Mouse (Mus musculus): Measurements from ENCODE around the gene Lonrf2. TPM values are rescaled to one million over a fixed set of nuclear protein-coding genes. Genes with fewer than 3 reads are reported as not detected.

Lonrf2 gene
- polyA plus RNA-seq, 1 experiment from 2014 or later = 5.2 TPM

DNA sequence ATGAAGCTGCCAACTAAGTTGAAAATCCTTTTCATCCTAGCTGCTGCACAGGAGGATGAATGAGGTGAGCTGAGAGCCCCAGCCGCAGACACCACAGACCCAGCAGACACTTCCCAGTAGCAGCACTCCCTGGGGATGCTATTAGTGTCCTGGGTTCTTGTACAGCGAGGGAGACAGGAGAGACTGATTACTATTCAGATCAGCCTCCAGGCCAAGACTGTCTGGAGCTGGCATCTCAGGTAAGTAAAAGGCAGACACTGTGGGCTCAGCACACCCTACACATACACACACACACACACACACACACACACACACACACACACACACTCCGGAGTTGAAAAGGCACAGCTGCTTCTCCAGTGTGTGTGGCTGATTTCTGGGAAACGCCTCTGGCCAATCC is 70.3 kb downstream of the Lonrf2 start:
- peak; percentile 41 for ATAC-seq (ENCODE audit: low FRiP score, low read depth)
- peaks cover 22% of the 10 kb centered on the region for H3K4me1 ChIP-seq
- no peak overlapping the region for H3K4me2 ChIP-seq (replicated peaks)
- peak overlapping the region; percentile 70; the same call in 1 of the 2 replicates for H3K27ac ChIP-seq (replicated peaks)
- whole genome bisulfite sequencing = 46% methylated on average over 4 of the region's 4 CpGs
- H3K9ac ChIP-seq (replicated peaks) = no peak overlapping the region
- no peaks in the 10 kb centered on the region for H3K9me3 ChIP-seq
- peaks cover 5% of the 10 kb centered on the region for H3K27me3 ChIP-seq
- no peaks in the 10 kb centered on the region for H3K36me3 ChIP-seq
- no peak overlapping the region for H3K4me3 ChIP-seq

DNA sequence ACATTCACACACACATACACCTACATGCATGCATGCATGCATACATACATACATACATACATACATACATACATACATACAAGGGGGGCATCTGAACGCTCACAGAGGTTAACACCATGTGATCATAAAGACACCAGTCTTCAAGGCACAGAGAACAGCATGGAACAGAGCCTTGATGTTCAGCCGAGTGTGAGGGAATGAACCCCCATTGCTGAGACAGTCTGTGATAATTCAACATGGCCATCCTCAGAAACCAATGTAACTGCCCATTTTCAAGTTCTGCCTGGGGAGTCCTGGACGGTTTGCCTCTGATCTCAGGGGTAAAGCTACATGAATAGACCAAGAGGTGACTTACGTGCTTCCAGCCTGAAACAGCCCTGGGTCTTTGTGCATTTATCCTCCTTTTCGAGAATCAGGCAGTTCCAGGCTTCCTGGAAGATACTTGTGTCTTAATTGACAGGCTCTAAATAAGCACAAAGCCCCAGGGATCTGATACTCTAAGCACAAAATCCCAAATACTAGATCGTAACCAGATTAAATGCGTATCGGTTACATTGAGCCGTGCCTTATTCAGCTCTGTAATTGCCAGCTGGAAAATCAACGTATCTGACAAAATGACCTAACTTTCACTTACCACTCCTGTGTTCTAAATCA is 72.4 kb downstream of the Lonrf2 start:
- H3K9ac ChIP-seq (replicated peaks) = no peak overlapping the region
- H3K36me3 ChIP-seq = no peaks in the 10 kb centered on the region
- 0 out of 2 replicates have a peak overlapping the region, but pooled peaks have one; percentile 15 for H3K27ac ChIP-seq (replicated peaks)
- H3K27me3 ChIP-seq = peaks cover 5% of the 10 kb centered on the region
- H3K4me3 ChIP-seq = no peak overlapping the region
- no peak overlapping the region for H3K4me2 ChIP-seq (replicated peaks)
- no peaks in the 10 kb centered on the region for H3K9me3 ChIP-seq
- no peak for ATAC-seq (ENCODE audit: low FRiP score, low read depth)
- WGBS = 45% methylated on average over 10 of the region's 10 CpGs
- H3K4me1 ChIP-seq = peaks cover 22% of the 10 kb centered on the region

DNA sequence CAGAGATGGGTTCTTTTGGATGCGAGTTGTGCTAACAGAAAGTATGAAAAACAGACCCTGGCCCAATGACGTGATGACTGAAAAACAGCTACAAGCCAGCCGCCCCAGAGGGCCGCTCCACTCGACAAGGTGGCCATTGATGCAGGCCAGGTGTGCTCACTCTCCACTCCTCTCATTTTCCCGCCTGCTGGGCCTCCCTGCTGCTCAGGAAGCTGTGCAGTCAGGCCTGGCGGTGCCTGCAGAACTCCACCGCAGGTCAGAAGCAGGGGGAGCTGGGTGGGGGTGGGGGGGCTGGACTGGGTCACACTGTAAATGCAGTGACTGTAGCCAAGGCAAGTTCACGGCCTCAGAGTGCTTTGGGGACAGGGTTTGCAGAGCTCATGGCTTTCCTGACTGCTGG is 76.1 kb downstream of the Lonrf2 start:
- Histone ChIP-seq H3K4me1 (peaks cover 6% of the 10 kb centered on the region), H3K36me3 (no peaks in the 10 kb centered on the region), H3K4me3 (no peak overlapping the region), H3K4me2 (replicated peaks) (no peak overlapping the region), H3K27ac (replicated peaks) (no peak overlapping the region), H3K9ac (replicated peaks) (no peak overlapping the region), H3K9me3 (no peaks in the 10 kb centered on the region), H3K27me3 (no peaks in the 10 kb centered on the region)
- no peak for ATAC-seq (ENCODE audit: low FRiP score, low read depth)
- WGBS = 42% methylated on average over 9 of the region's 9 CpGs

DNA sequence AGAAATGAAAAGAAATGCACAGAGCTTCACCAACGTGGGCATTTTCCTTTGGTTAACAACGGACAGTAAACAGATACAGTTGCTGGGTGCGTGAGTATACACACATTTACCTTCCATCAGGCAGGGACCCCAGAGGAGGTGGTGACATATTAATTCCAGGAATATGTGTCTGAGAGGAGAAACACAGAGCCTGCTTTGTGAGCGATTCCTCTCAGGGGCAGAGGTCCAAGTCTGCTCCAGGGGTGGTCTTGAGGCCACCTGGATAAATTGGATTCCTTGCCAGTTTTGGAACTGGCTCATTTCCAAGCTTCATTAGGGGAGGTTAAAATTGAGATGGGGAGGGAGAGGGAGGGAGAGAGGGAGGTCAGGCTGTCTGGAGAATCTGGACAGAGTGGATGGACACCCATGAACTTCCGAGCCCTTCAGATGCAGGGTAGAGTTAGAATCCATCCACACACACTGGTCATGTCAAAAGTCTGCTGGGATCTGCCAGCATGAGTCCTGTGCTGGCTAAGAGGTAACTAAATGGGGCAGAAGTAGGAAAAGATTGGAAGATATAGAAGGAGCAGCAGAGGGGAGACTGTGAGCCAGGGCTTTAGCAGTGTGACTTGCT is 78.6 kb downstream of the Lonrf2 start:
- peaks cover 3% of the 10 kb centered on the region; the same call in 1 of the 2 replicates for H3K4me1 ChIP-seq
- no peak for ATAC-seq (ENCODE audit: low FRiP score, low read depth)
- no peaks in the 10 kb centered on the region for H3K27me3 ChIP-seq
- no peak overlapping the region for H3K9ac ChIP-seq (replicated peaks)
- H3K36me3 ChIP-seq = no peaks in the 10 kb centered on the region
- H3K4me3 ChIP-seq = no peak overlapping the region
- no peaks in the 10 kb centered on the region for H3K9me3 ChIP-seq
- 85% methylated on average over 5 of the region's 5 CpGs for WGBS
- no peak overlapping the region for H3K4me2 ChIP-seq (replicated peaks)
- no peak overlapping the region for H3K27ac ChIP-seq (replicated peaks)

DNA sequence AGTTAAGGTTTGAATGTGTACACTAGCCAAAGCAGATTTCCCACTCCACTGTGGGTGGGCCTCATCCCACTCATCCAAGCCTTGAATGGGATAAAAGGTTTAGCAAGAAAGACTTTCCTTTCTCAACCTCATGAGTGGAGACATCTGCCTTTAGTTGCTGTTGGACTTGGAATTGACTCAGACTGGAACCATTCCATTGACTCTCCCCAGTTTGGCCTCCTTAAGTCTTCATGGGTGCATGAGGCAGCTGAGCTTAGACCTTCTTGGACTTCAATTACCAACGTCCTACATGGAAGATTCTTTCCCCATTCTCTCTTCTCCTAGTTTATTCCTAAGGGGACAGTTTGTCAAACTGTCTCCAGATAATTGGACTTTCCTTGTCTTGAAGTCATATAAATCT is 92.6 kb downstream of the Lonrf2 start:
- no peaks in the 10 kb centered on the region for H3K9me3 ChIP-seq
- H3K27ac ChIP-seq (replicated peaks) = no peak overlapping the region
- H3K4me3 ChIP-seq = no peak overlapping the region
- H3K36me3 ChIP-seq = no peaks in the 10 kb centered on the region
- no peaks in the 10 kb centered on the region for H3K4me1 ChIP-seq
- no peak for ATAC-seq (ENCODE audit: low FRiP score, low read depth)
- no peak overlapping the region for H3K9ac ChIP-seq (replicated peaks)
- H3K27me3 ChIP-seq = no peaks in the 10 kb centered on the region
- 69% methylated on average over 1 of the region's 1 CpGs for WGBS
- no peak overlapping the region for H3K4me2 ChIP-seq (replicated peaks)

Other genes starting within 250 kb of the Lonrf2 start
- gene Aff3, start 171.8 kb downstream of the Lonrf2 start, polyA plus RNA-seq (2016; fragmentation: Nextera tagmentation; extraction: Ambion mirVana) = 25.4 and 27.1 TPM in 2 replicates
- gene Chst10, start 61.5 kb upstream of the Lonrf2 start, polyA plus RNA-seq (2016; fragmentation: Nextera tagmentation; extraction: Ambion mirVana) = 27.3 and 32.1 TPM in 2 replicates
- gene Nms, start 102.4 kb upstream of the Lonrf2 start, polyA plus RNA-seq (2016; fragmentation: Nextera tagmentation; extraction: Ambion mirVana) = 0.47 TPM in 1 of 2 replicates, not detected in the other
- gene Pdcl3, start 148.9 kb upstream of the Lonrf2 start, polyA plus RNA-seq (2016; fragmentation: Nextera tagmentation; extraction: Ambion mirVana) = 162 and 171 TPM in 2 replicates